Mouse (Mus musculus): ENCODE results near the gene Ubl4a. TPM values are rescaled to one million over a fixed set of nuclear protein-coding genes. Genes with fewer than 3 reads are reported as not detected.
"Not testable (repeated sequence)": the region's sequence is repeated elsewhere in the genome, so short reads cannot be mapped to it uniquely, and the experiment has no call there.

Gene Ubl4a
- polyA plus RNA-seq, 1 experiment = 5.0 TPM

DNA sequence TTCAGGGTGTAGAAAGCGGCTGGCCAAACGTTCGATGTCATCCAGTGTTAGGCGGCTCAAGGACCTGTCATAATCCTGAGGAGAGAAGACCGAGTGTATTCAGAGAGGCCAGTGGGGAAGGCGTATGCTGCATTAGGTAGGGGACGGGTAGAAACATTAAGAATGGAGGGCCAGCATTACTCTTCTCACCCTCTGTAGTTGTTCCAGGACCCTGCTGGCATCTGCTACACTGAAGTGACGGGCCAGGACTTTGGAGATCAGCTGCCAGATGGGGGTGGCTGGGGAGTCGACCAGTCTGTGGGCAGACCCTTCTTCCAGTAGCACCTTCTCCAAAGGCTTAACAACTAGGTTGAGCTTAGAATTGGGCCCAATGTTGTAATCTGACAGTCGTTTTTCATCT, 5.5 kb downstream of the Ubl4a start:
- H3K4me3 ChIP-seq (replicated peaks) = peak overlapping the region; percentile 83
- TF ChIP-seq TAL1 (IDR thresholded peaks at IDR 0.05; ENCODE audit: low read length) (no peak), GATA1 (IDR thresholded peaks at IDR 0.05; ENCODE audit: low read length) (no peak)
- H3K9me3 ChIP-seq (ENCODE audit: control insufficient read depth, low read length) = 0 out of 2 replicates have a peak, but pooled peaks cover 2% of the 10 kb centered on the region
- H3K4me1 ChIP-seq (ENCODE audit: control insufficient read depth) = peaks cover 44% of the 10 kb centered on the region
- no peaks in the 10 kb centered on the region; the same call in 1 of the 2 replicates for H3K27me3 ChIP-seq (ENCODE audit: control insufficient read depth)
- peaks cover 33% of the 10 kb centered on the region for H3K36me3 ChIP-seq (ENCODE audit: control insufficient read depth)

GRCm38 (mm10) chrX:74359171-74359570, 13.8 kb downstream of the Ubl4a start:
- Histone ChIP-seq H3K9me3 (ENCODE audit: control insufficient read depth, low read length) (no peaks in the 10 kb centered on the region), H3K36me3 (ENCODE audit: control insufficient read depth) (no peaks in the 10 kb centered on the region), H3K27me3 (ENCODE audit: control insufficient read depth) (peaks cover 4% of the 10 kb centered on the region), H3K4me3 (replicated peaks) (no peak overlapping the region), H3K4me1 (ENCODE audit: control insufficient read depth) (no peaks in the 10 kb centered on the region)
- TF ChIP-seq TAL1 (IDR thresholded peaks at IDR 0.05; ENCODE audit: low read length) (no peak), GATA1 (IDR thresholded peaks at IDR 0.05; ENCODE audit: low read length) (no peak)

DNA sequence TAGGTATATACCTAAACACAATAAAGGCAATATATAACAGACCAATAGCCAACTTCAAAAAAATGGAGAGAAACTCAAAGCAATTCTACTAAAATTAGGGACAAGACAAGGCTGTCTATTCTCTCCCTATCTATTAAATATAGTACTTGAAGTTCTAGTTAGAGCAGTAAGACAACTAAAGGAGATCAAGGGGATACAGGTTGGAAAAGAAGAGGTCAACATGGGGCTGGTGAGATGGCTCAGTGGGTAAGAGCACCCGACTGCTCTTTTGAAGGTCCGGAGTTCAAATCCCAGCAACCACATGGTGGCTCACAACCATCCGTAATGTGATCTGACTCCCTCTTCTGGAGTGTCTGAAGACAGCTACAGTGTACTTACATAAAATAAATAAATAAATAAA, 15.9 kb downstream of the Ubl4a start:
- H3K27me3 ChIP-seq (ENCODE audit: control insufficient read depth); H3K4me1 ChIP-seq (ENCODE audit: control insufficient read depth); H3K4me3 ChIP-seq (replicated peaks); H3K36me3 ChIP-seq (ENCODE audit: control insufficient read depth); H3K9me3 ChIP-seq (ENCODE audit: control insufficient read depth, low read length): not testable (repeated sequence)

DNA sequence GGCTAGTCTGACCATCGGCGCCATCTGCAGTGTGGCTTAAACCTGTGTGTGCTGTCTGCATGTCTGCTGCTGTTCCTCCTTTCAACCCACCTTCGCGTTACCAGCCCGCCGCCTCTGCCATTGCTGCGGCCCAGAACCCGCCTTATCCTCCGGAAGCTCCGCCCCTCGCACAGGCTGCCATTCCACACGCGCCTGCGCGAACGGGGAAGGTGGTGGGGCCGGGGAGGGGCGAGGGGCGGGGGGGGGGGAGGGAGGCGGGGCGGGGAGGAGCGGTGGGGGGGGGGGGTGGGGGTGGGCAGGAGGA, 19.6 kb downstream of the Ubl4a start, which contains the start of gene Lage3:
Gene Lage3 (minus strand): TSS at position 152 of the 304 bp plus-strand sequence.
- peak within 1 kb of the TSS; percentile 69 for H3K4me3 ChIP-seq (replicated peaks)
- H3K9me3 ChIP-seq (ENCODE audit: control insufficient read depth, low read length) = no peaks in the 10 kb centered on the region
- no peaks in the 10 kb centered on the region; the same call in 1 of the 2 replicates for H3K27me3 ChIP-seq (ENCODE audit: control insufficient read depth)
- H3K36me3 ChIP-seq (ENCODE audit: control insufficient read depth) = no peaks in the 10 kb centered on the region
- TF ChIP-seq GATA1 (IDR thresholded peaks at IDR 0.05; ENCODE audit: low read length) (no peak), TAL1 (IDR thresholded peaks at IDR 0.05; ENCODE audit: low read length) (no peak)
- peaks cover 7% of the 10 kb centered on the region for H3K4me1 ChIP-seq (ENCODE audit: control insufficient read depth)

DNA sequence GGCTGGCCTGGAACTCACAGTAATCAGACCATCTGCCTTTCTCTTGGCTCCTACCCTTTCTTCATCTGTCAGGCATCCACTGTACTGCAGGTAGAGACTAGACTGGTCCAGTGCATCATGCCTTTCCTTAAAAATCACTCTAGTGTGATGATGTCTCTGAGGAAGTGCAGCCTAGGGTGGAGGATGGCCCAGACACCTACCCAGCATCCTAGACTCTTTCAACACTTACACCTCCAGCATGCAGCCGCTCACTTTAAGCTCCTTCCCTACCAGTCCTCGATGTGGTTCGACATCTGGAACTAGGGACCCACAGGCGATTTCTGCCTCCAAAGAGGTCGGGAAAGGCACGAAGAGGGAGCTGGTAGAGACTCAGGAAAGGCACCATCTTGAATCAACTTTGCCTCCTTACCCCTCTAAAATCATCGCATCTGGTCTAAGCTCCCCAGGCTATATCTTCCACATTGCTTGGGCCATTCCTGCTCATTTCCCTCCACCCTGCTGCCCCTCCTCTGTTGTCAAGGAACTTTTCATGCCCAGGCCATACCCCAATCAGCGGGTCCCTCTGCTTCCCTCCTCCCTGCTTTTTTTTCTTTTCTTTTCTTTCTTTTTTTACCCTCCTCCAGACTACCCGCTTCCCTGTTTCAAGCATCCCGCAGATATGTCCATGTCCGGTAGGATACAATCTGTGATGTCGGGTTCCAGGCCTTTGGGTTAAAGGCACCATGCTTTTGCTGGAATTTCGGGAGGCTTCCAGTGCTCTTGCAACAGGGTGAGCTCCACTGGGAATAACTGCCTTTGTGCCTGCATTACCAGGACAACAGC, 20.2 kb downstream of the Ubl4a start:
- peaks cover 7% of the 10 kb centered on the region for H3K4me1 ChIP-seq (ENCODE audit: control insufficient read depth)
- no peak for TF ChIP-seq GATA1 (IDR thresholded peaks at IDR 0.05; ENCODE audit: low read length)
- TF ChIP-seq TAL1 (IDR thresholded peaks at IDR 0.05; ENCODE audit: low read length) = no peak
- H3K9me3 ChIP-seq (ENCODE audit: control insufficient read depth, low read length) = no peaks in the 10 kb centered on the region
- no peaks in the 10 kb centered on the region; the same call in 1 of the 2 replicates for H3K27me3 ChIP-seq (ENCODE audit: control insufficient read depth)
- H3K36me3 ChIP-seq (ENCODE audit: control insufficient read depth) = no peaks in the 10 kb centered on the region
- peak overlapping the region; percentile 69 for H3K4me3 ChIP-seq (replicated peaks)

GRCm38 (mm10) chrX:74330166-74330930, 42.7 kb downstream of the Ubl4a start:
- Histone ChIP-seq H3K4me3 (replicated peaks) (no peak overlapping the region), H3K4me1 (ENCODE audit: control insufficient read depth) (peaks cover 29% of the 10 kb centered on the region), H3K27me3 (ENCODE audit: control insufficient read depth) (no peaks in the 10 kb centered on the region), H3K9me3 (ENCODE audit: control insufficient read depth, low read length) (no peaks in the 10 kb centered on the region), H3K36me3 (ENCODE audit: control insufficient read depth) (no peaks in the 10 kb centered on the region; the same call in 1 of the 2 replicates)
- TF ChIP-seq TAL1 (IDR thresholded peaks at IDR 0.05; ENCODE audit: low read length) (no peak), GATA1 (IDR thresholded peaks at IDR 0.05; ENCODE audit: low read length) (no peak)

- Histone ChIP-seq H3K27me3 (ENCODE audit: control insufficient read depth) (no peaks in the 10 kb centered on the region), H3K4me3 (replicated peaks) (peak overlapping the region; percentile 53), H3K36me3 (ENCODE audit: control insufficient read depth) (no peaks in the 10 kb centered on the region; the same call in 1 of the 2 replicates), H3K4me1 (ENCODE audit: control insufficient read depth) (peaks cover 29% of the 10 kb centered on the region), H3K9me3 (ENCODE audit: control insufficient read depth, low read length) (no peaks in the 10 kb centered on the region)
- TF ChIP-seq GATA1 (IDR thresholded peaks at IDR 0.05; ENCODE audit: low read length) (no peak), TAL1 (IDR thresholded peaks at IDR 0.05; ENCODE audit: low read length) (no peak)
Measured at GRCm38 (mm10) chrX:74329215-74329671, 43.8 kb downstream of the Ubl4a start.

GRCm38 (mm10) chrX:74328725-74329161, 44.3 kb downstream of the Ubl4a start, which contains the start of gene Plxna3:
Gene Plxna3 (plus strand): TSS chrX:74329066.
- H3K27me3 ChIP-seq (ENCODE audit: control insufficient read depth) = no peaks in the 10 kb centered on the region
- H3K4me3 ChIP-seq (replicated peaks) = peak within 1 kb of the TSS; percentile 53
- H3K9me3 ChIP-seq (ENCODE audit: control insufficient read depth, low read length) = no peaks in the 10 kb centered on the region
- H3K36me3 ChIP-seq (ENCODE audit: control insufficient read depth) = no peaks in the 10 kb centered on the region; the same call in 1 of the 2 replicates
- peaks cover 29% of the 10 kb centered on the region for H3K4me1 ChIP-seq (ENCODE audit: control insufficient read depth)
- TF ChIP-seq GATA1 (IDR thresholded peaks at IDR 0.05; ENCODE audit: low read length) (no peak), TAL1 (IDR thresholded peaks at IDR 0.05; ENCODE audit: low read length) (no peak)

Other genes with a start within 250 kb of the Ubl4a start
- gene Opn1mw, start 245.8 kb downstream of the Ubl4a start, polyA plus RNA-seq (2012) = not detected in 2 replicates
- gene Mecp2, start 237.9 kb downstream of the Ubl4a start, polyA plus RNA-seq (2012) = 4.4 and 5.4 TPM in 2 replicates
- not detected in 2 replicates for gene Tex28, start 205.4 kb downstream of the Ubl4a start, polyA plus RNA-seq (2012)
- gene Tktl1, start 196.0 kb downstream of the Ubl4a start, polyA plus RNA-seq (2012) = not detected in 2 replicates
- gene Flna, start 123.4 kb downstream of the Ubl4a start, polyA plus RNA-seq (2012) = 0.80 and 0.87 TPM in 2 replicates
- 2.0 and 2.5 TPM in 2 replicates for gene Emd, start 118.5 kb downstream of the Ubl4a start, polyA plus RNA-seq (2012)
- gene Rpl10, start 102.4 kb downstream of the Ubl4a start, polyA plus RNA-seq (2012) = 129 and 134 TPM in 2 replicates
- 1.3 and 2.1 TPM in 2 replicates for gene Taz, start 91.3 kb downstream of the Ubl4a start, polyA plus RNA-seq (2012)
- gene Dnase1l1, start 90.9 kb downstream of the Ubl4a start, polyA plus RNA-seq (2012) = 0.25 and 0.32 TPM in 2 replicates
- 2.6 and 2.8 TPM in 2 replicates for gene Atp6ap1, start 76.1 kb downstream of the Ubl4a start, polyA plus RNA-seq (2012)
- 3.4 and 4.0 TPM in 2 replicates for gene Gdi1, start 68.2 kb downstream of the Ubl4a start, polyA plus RNA-seq (2012)
- gene Fam50a, start 60.2 kb downstream of the Ubl4a start, polyA plus RNA-seq (2012) = 4.8 and 5.6 TPM in 2 replicates
- gene Plxna3, start 44.2 kb downstream of the Ubl4a start, polyA plus RNA-seq (2012) = 0.01 and 0.02 TPM in 2 replicates
- 0.85 and 1.0 TPM in 2 replicates for gene Lage3, start 19.6 kb downstream of the Ubl4a start, polyA plus RNA-seq (2012)
- gene Slc10a3, start 131 bp upstream of the Ubl4a start, polyA plus RNA-seq (2012) = 0.06 and 0.07 TPM in 2 replicates
- gene Fam3a, start 20.1 kb upstream of the Ubl4a start, polyA plus RNA-seq (2012) = 0.35 and 0.84 TPM in 2 replicates
- gene Ikbkg, start 20.1 kb upstream of the Ubl4a start, polyA plus RNA-seq (2012) = 1.5 and 2.3 TPM in 2 replicates
- 2.0 and 2.2 TPM in 2 replicates for gene G6pdx, start 56.0 kb upstream of the Ubl4a start, polyA plus RNA-seq (2012)
- not detected in 2 replicates for gene Gm6880, start 108.2 kb upstream of the Ubl4a start, polyA plus RNA-seq (2012)
- not detected in 2 replicates for gene Olfr1326-ps1, start 201.7 kb upstream of the Ubl4a start, polyA plus RNA-seq (2012)
- not detected in 2 replicates for gene Olfr1325, start 219.5 kb upstream of the Ubl4a start, polyA plus RNA-seq (2012)

All from erythroblast, embryonic 14.5 days (primary cell).